Mouse (Mus musculus) cortical plate, adult 2 months (tissue): ENCODE data around the gene 3110040M04Rik.
"Not testable (repeated sequence)": the region's sequence is repeated elsewhere in the genome, so short reads cannot be mapped to it uniquely, and the experiment has no call there.

Source experiments
- CTCF ChIP-seq: fragments of 200-500 bp; IDR thresholded peaks from 2 replicates; pipeline ENCODE4 v1.5.1; 2011; ENCODE audit warnings: mild to moderate bottlenecking, control low read depth, low read length; ENCODE audit not compliant: insufficient read depth; ENCODE audit errors: extremely low read depth
- POLR2A ChIP-seq: fragments of 200-500 bp; IDR thresholded peaks from 2 replicates; pipeline ENCODE4 v1.6.1; 2011; ENCODE audit warnings: mild to moderate bottlenecking, low read length, control low read depth; ENCODE audit not compliant: insufficient read depth; ENCODE audit errors: extremely low read depth

DNA sequence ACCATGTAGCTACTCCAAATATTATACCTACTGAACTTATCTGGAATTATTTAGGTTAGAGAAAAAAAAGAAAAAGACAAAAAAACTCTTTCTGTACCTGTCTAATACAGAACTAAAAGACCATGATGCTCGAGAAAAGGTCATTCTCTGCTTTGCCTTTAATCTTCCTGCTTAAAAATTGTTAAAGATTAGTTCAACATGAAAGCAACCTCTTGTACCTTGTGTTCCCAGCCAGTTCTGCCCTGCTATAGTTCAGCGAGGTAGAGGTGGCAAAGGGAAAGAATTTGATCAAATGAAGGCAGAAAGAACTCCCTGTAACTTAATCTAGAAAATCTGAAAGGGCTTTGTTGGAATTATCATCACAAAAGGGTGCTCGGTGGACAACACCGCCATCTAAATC lies 7.9 kb upstream of the 3110040M04Rik start:
- TF ChIP-seq POLR2A, CTCF: not testable (repeated sequence)
